Mouse (Mus musculus): ENCODE measurements around the gene Erg. TPM values are rescaled to one million over a fixed set of nuclear protein-coding genes. Genes with fewer than 3 reads are reported as not detected.

Gene Erg
- polyA plus RNA-seq, 1 experiment = 8.8 TPM

- Histone ChIP-seq H3K4me3 (ENCODE audit: insufficient read depth, low read depth, low read length) (no peak overlapping the region), H3K4me1 (ENCODE audit: control insufficient read depth, insufficient read depth, insufficient read length, low read length) (no peaks in the 10 kb centered on the region), H3K27ac (replicated peaks; ENCODE audit: low read depth, low read length) (no peak overlapping the region)
These were observed 111.4 kb downstream of the Erg start for GRCm38 (mm10) chr16:95475041-95475440.

DNA sequence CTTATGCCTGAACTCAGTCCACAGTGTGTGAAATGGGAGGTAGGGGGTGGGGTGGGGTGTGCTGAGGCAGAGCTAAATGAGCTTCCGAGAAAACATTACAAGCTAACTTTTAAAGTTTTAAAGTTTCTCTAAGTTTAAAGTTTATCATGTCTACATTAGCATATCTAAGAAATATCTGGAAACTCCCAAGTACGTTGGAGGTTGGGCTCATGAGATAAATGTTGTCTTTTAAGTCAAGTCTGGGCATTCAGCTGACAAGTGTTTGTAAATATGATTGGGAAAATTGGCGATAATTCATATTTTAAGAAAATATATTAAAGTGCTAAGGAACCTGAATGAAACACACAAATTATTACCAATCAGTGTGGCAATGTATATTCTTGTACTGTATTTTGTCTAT lies 112.4 kb downstream of the Erg start:
- H3K4me3 ChIP-seq (ENCODE audit: insufficient read depth, low read depth, low read length) = no peak overlapping the region
- H3K27ac ChIP-seq (replicated peaks; ENCODE audit: low read depth, low read length) = no peak overlapping the region
- H3K4me1 ChIP-seq (ENCODE audit: control insufficient read depth, insufficient read depth, insufficient read length, low read length) = no peaks in the 10 kb centered on the region

- Histone ChIP-seq H3K4me1 (ENCODE audit: control insufficient read depth, insufficient read depth, insufficient read length, low read length) (no peaks in the 10 kb centered on the region), H3K27ac (replicated peaks; ENCODE audit: low read depth, low read length) (no peak overlapping the region), H3K4me3 (ENCODE audit: insufficient read depth, low read depth, low read length) (no peak overlapping the region)
These were observed 113.6 kb downstream of the Erg start for GRCm38 (mm10) chr16:95472771-95473170.

- Histone ChIP-seq H3K4me1 (ENCODE audit: control insufficient read depth, insufficient read depth, insufficient read length, low read length) (no peaks in the 10 kb centered on the region), H3K4me3 (ENCODE audit: insufficient read depth, low read depth, low read length) (no peak overlapping the region), H3K27ac (replicated peaks; ENCODE audit: low read depth, low read length) (no peak overlapping the region)
These were observed 116.9 kb downstream of the Erg start for GRCm38 (mm10) chr16:95469262-95470139.

DNA sequence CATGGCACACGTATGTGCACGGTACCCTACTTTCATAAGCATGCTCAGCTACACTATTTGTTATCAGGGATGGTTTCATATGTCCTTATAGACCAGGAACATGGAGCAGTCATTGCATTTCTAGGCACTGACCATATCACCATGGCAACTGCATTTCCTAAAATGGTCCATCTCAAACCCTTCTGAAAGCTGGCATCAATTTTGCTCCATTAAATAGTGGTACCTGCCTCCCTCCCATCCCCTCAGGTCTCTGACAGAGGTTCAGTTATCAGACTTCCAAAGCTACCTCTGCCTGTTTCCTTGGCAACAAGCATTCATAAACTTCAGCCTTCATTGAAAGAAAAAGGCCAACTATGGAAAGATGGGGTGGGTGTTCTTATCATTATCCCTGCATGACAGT lies 118.5 kb downstream of the Erg start:
- H3K4me3 ChIP-seq (ENCODE audit: insufficient read depth, low read depth, low read length) = no peak overlapping the region
- no peak overlapping the region for H3K27ac ChIP-seq (replicated peaks; ENCODE audit: low read depth, low read length)
- peaks cover 2% of the 10 kb centered on the region; the same call in 1 of the 2 replicates for H3K4me1 ChIP-seq (ENCODE audit: control insufficient read depth, insufficient read depth, insufficient read length, low read length)

GRCm38 (mm10) chr16:95466548-95466947 lies 119.8 kb downstream of the Erg start:
- peaks cover 4% of the 10 kb centered on the region; the same call in 1 of the 2 replicates for H3K4me1 ChIP-seq (ENCODE audit: control insufficient read depth, insufficient read depth, insufficient read length, low read length)

DNA sequence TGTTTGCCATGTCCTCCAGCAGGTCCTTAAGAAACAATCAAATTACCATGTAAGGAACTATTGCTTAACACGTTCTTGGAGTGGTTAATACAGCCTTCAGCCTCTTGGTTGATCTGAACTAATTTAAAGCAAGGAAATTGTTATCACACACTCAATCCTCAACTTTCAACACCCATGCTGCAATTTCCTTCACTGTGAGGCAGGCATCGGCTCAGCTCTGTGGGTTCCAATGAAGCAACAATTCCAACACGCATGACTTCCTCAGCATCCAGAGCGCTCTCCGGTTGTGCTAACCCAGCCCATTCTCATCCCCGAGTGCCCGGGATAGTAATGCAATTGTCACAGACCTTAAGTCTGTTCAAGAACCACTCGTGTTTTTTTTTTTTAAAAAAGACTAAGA lies 121.8 kb downstream of the Erg start:
- no peak overlapping the region for H3K27ac ChIP-seq (replicated peaks; ENCODE audit: low read depth, low read length)
- peaks cover 4% of the 10 kb centered on the region; the same call in 1 of the 2 replicates for H3K4me1 ChIP-seq (ENCODE audit: control insufficient read depth, insufficient read depth, insufficient read length, low read length)
- H3K4me3 ChIP-seq (ENCODE audit: insufficient read depth, low read depth, low read length) = no peak overlapping the region

More at GRCm38 (mm10) chr16:95466548-95466947, 119.8 kb downstream of the Erg start:
- no peak overlapping the region for H3K4me3 ChIP-seq (ENCODE audit: insufficient read depth, low read depth, low read length)
- no peak overlapping the region for H3K27ac ChIP-seq (replicated peaks; ENCODE audit: low read depth, low read length)

- H3K4me3 ChIP-seq (ENCODE audit: insufficient read depth, low read depth, low read length) = no peak overlapping the region
- peak overlapping the region; percentile 63 for H3K27ac ChIP-seq (replicated peaks; ENCODE audit: low read depth, low read length)
- peaks cover 4% of the 10 kb centered on the region; the same call in 1 of the 2 replicates for H3K4me1 ChIP-seq (ENCODE audit: control insufficient read depth, insufficient read depth, insufficient read length, low read length)
These were observed 122.6 kb downstream of the Erg start for GRCm38 (mm10) chr16:95463796-95464195.

GRCm38 (mm10) chr16:95461941-95462340 lies 124.5 kb downstream of the Erg start:
- Histone ChIP-seq H3K27ac (replicated peaks; ENCODE audit: low read depth, low read length) (no peak overlapping the region), H3K4me1 (ENCODE audit: control insufficient read depth, insufficient read depth, insufficient read length, low read length) (peaks cover 4% of the 10 kb centered on the region; the same call in 1 of the 2 replicates), H3K4me3 (ENCODE audit: insufficient read depth, low read depth, low read length) (no peak overlapping the region)

DNA sequence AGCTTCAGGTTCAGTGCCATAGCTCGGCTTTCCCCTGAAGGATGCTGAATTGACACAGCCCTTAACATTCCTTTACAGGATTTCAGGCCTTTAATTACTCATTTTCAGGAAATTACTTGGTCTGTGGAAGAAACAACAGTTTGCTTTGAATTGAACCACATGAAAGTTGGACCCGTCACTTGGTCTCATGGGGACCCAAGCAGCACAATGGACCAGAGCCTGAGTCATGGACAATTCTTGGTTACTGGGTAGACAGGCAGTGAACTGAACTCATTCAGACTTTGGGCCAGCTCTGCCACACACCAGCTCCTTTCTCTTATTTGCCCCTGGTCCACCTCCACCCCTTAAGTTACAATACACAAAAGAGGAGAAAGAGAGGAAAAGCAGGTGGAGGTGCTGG lies 126.1 kb downstream of the Erg start:
- Histone ChIP-seq H3K4me3 (ENCODE audit: insufficient read depth, low read depth, low read length) (no peak overlapping the region), H3K4me1 (ENCODE audit: control insufficient read depth, insufficient read depth, insufficient read length, low read length) (peaks cover 4% of the 10 kb centered on the region; the same call in 1 of the 2 replicates), H3K27ac (replicated peaks; ENCODE audit: low read depth, low read length) (peak overlapping the region; percentile 84)

DNA sequence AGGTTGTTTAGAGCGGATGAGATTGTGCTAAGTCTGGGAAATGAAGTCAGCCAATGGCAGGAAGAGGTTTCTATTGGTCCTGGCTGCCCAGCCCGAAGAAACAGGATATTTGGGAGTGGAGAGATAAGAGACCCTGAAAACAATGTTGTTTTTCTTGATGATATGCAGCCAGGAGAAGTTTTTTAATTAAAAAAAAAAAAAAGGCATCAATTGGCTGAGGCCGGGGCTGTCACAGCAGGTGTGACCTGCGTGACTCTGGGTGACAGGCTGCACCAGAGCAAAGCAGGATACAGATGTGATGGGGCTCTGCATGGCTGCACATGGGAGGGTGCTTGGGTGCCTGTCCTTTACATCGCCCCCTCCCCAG lies 127.1 kb downstream of the Erg start:
- Histone ChIP-seq H3K4me3 (ENCODE audit: insufficient read depth, low read depth, low read length) (peak overlapping the region; percentile 100), H3K4me1 (ENCODE audit: control insufficient read depth, insufficient read depth, insufficient read length, low read length) (peaks cover 4% of the 10 kb centered on the region; the same call in 1 of the 2 replicates), H3K27ac (replicated peaks; ENCODE audit: low read depth, low read length) (peak overlapping the region; percentile 100)

DNA sequence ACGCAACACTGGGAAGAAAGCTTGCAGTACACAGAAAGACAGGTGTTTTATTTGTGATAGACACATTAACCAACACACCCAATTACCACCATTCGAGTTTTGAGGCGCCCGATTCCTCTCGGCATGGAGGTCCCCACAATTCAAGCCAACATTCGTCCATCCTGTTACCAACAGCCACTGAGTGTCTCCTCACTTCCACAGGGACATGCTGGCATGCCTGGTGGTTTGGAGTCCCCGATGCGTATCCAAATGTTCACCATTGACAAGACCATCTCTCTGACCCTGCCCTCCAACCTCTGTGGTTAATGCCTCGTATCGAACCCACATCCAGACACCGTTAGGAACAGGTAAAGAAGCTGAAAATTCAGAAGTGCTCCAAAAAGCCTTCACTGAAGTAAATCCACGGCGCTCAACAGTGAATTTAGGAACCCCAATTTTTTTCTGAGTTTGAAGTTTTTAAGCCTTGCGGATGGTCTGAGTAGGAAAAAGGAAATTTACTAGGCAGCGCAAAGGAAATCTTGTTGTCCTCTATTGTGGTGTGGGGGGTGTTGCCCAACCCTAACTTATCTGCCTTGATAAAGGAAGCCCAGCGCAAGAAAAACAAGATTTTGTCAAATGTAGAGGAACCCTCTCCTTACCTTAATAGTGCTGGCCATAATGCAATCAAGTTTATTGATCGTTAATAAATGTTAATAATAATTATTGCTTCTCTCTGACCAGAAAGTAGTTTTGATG lies 127.6 kb downstream of the Erg start:
- H3K4me3 ChIP-seq (ENCODE audit: insufficient read depth, low read depth, low read length) = peak overlapping the region; percentile 100
- H3K4me1 ChIP-seq (ENCODE audit: control insufficient read depth, insufficient read depth, insufficient read length, low read length) = peaks cover 4% of the 10 kb centered on the region; the same call in 1 of the 2 replicates
- H3K27ac ChIP-seq (replicated peaks; ENCODE audit: low read depth, low read length) = peak overlapping the region; percentile 100

GRCm38 (mm10) chr16:95457006-95457405 lies 129.4 kb downstream of the Erg start:
- peak overlapping the region; percentile 100 for H3K4me3 ChIP-seq (ENCODE audit: insufficient read depth, low read depth, low read length)
- H3K4me1 ChIP-seq (ENCODE audit: control insufficient read depth, insufficient read depth, insufficient read length, low read length) = no peaks in the 10 kb centered on the region; the same call in 1 of the 2 replicates
- peak overlapping the region; percentile 100 for H3K27ac ChIP-seq (replicated peaks; ENCODE audit: low read depth, low read length)

- Histone ChIP-seq H3K4me1 (ENCODE audit: control insufficient read depth, insufficient read depth, insufficient read length, low read length) (no peaks in the 10 kb centered on the region; the same call in 1 of the 2 replicates), H3K27ac (replicated peaks; ENCODE audit: low read depth, low read length) (peak overlapping the region; percentile 82), H3K4me3 (ENCODE audit: insufficient read depth, low read depth, low read length) (peak overlapping the region; percentile 75)
These were observed 130.5 kb downstream of the Erg start for GRCm38 (mm10) chr16:95455896-95456295.

- Histone ChIP-seq H3K4me1 (ENCODE audit: control insufficient read depth, insufficient read depth, insufficient read length, low read length) (peaks cover 4% of the 10 kb centered on the region), H3K4me3 (ENCODE audit: insufficient read depth, low read depth, low read length) (peak overlapping the region; percentile 75), H3K27ac (replicated peaks; ENCODE audit: low read depth, low read length) (peak overlapping the region; percentile 82)
These were observed 130.9 kb downstream of the Erg start for GRCm38 (mm10) chr16:95455461-95455860.
